Mouse (Mus musculus): Measurements from ENCODE around the gene Med12l. TPM values are rescaled to one million over a fixed set of nuclear protein-coding genes. Genes with fewer than 3 reads are reported as not detected.

Med12l gene
- polyA plus RNA-seq, 1 experiment from 2014 or later, result 1.6 TPM

GRCm38 (mm10) chr3:59304944-59305343, 299.3 kb downstream of the Med12l start:
- Histone ChIP-seq H3K9ac (ENCODE audit: low read length) (no peak overlapping the region), H3K9me3 (ENCODE audit: control insufficient read depth, low read length) (no peaks in the 10 kb centered on the region), H3K4me2 (ENCODE audit: low read depth, severe bottlenecking) (no peak overlapping the region), H3K27ac (replicated peaks; ENCODE audit: low read depth, low read length) (no peak overlapping the region), H3K4me1 (ENCODE audit: control insufficient read depth, insufficient read depth, low read length) (no peaks in the 10 kb centered on the region), H3K4me3 (ENCODE audit: low read depth, low read length) (no peak overlapping the region), H3K27me3 (ENCODE audit: control insufficient read depth, insufficient read depth, low read length) (no peaks in the 10 kb centered on the region), H3K36me3 (ENCODE audit: control insufficient read depth, insufficient read depth, low read length) (no peaks in the 10 kb centered on the region)
- no peak for DNase-seq (ENCODE audit: low spot score)
- WGBS, result 94% methylated on average over 5 of the region's 5 CpGs
- no peak for ATAC-seq (ENCODE audit: insufficient number of reproducible peaks, low FRiP score, low TSS enrichment, low read depth)

DNA sequence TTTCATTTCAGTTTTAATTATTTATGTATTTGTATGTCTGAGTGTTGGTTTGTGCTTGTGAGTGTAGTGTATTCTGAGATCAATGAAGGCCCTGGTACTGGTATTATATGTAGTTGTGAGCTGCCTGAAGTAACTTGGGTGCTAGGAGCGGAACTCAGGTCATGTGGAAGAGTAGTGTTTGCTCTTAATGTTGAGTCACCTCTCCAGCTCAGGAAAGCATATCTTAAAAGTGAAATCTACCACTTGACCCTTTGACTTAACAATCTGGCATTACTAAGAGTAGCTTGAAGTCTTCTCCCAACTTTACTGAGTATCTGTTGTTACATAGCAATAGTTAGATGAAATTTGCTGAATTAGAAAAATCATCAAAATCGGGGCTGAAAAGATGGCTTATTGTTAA, 299.9 kb downstream of the Med12l start:
- Histone ChIP-seq H3K9me3 (ENCODE audit: control insufficient read depth, low read length) (no peaks in the 10 kb centered on the region), H3K4me1 (ENCODE audit: control insufficient read depth, insufficient read depth, low read length) (no peaks in the 10 kb centered on the region), H3K4me3 (ENCODE audit: low read depth, low read length) (no peak overlapping the region), H3K27ac (replicated peaks; ENCODE audit: low read depth, low read length) (no peak overlapping the region), H3K4me2 (ENCODE audit: low read depth, severe bottlenecking) (no peak overlapping the region), H3K27me3 (ENCODE audit: control insufficient read depth, insufficient read depth, low read length) (no peaks in the 10 kb centered on the region), H3K36me3 (ENCODE audit: control insufficient read depth, insufficient read depth, low read length) (no peaks in the 10 kb centered on the region), H3K9ac (ENCODE audit: low read length) (no peak overlapping the region)
- WGBS, result 84% methylated on average over 2 of the region's 2 CpGs
- no peak for DNase-seq (ENCODE audit: low spot score)
- ATAC-seq (ENCODE audit: insufficient number of reproducible peaks, low FRiP score, low TSS enrichment, low read depth), result no peak

DNA sequence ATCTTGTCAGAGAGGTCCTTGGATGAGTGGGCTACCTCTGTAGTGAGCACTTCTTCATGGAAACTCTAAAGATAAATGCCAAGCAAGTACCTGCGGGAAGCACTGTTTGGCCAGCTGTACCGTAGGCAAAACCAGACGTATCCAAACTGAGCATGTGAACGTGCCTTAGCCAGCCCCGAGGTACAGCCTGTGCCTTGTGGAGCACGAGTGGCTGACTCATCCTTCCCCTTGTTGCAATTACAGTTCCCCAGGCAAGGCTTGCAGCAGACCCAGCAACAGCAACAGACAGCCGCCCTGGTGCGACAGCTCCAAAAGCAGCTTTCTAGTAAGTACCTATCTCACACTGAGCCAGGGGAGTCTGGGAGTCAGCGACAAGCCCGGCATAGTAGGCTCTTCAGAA, 307.0 kb downstream of the Med12l start:
- ATAC-seq (ENCODE audit: insufficient number of reproducible peaks, low FRiP score, low TSS enrichment, low read depth) (no peak), DNase-seq (ENCODE audit: low spot score) (no peak)
- Histone ChIP-seq H3K4me3 (ENCODE audit: low read depth, low read length) (no peak overlapping the region), H3K27me3 (ENCODE audit: control insufficient read depth, insufficient read depth, low read length) (no peaks in the 10 kb centered on the region), H3K4me2 (ENCODE audit: low read depth, severe bottlenecking) (no peak overlapping the region), H3K27ac (replicated peaks; ENCODE audit: low read depth, low read length) (no peak overlapping the region), H3K9ac (ENCODE audit: low read length) (no peak overlapping the region), H3K9me3 (ENCODE audit: control insufficient read depth, low read length) (no peaks in the 10 kb centered on the region), H3K4me1 (ENCODE audit: control insufficient read depth, insufficient read depth, low read length) (no peaks in the 10 kb centered on the region), H3K36me3 (ENCODE audit: control insufficient read depth, insufficient read depth, low read length) (no peaks in the 10 kb centered on the region)
- WGBS, result 91% methylated on average over 10 of the region's 10 CpGs

GRCm38 (mm10) chr3:59316077-59316476, 310.5 kb downstream of the Med12l start:
- H3K4me1 ChIP-seq (ENCODE audit: control insufficient read depth, insufficient read depth, low read length), result no peaks in the 10 kb centered on the region
- DNase-seq (ENCODE audit: low spot score) (no peak), ATAC-seq (ENCODE audit: insufficient number of reproducible peaks, low FRiP score, low TSS enrichment, low read depth) (no peak)
- H3K4me2 ChIP-seq (ENCODE audit: low read depth, severe bottlenecking), result no peak overlapping the region
- H3K36me3 ChIP-seq (ENCODE audit: control insufficient read depth, insufficient read depth, low read length), result peaks cover 2% of the 10 kb centered on the region; the same call in 1 of the 2 replicates
- H3K9ac ChIP-seq (ENCODE audit: low read length), result no peak overlapping the region
- WGBS, result 94% methylated on average over 7 of the region's 7 CpGs
- no peaks in the 10 kb centered on the region for H3K27me3 ChIP-seq (ENCODE audit: control insufficient read depth, insufficient read depth, low read length)
- no peaks in the 10 kb centered on the region for H3K9me3 ChIP-seq (ENCODE audit: control insufficient read depth, low read length)
- H3K27ac ChIP-seq (replicated peaks; ENCODE audit: low read depth, low read length), result no peak overlapping the region
- H3K4me3 ChIP-seq (ENCODE audit: low read depth, low read length), result no peak overlapping the region

DNA sequence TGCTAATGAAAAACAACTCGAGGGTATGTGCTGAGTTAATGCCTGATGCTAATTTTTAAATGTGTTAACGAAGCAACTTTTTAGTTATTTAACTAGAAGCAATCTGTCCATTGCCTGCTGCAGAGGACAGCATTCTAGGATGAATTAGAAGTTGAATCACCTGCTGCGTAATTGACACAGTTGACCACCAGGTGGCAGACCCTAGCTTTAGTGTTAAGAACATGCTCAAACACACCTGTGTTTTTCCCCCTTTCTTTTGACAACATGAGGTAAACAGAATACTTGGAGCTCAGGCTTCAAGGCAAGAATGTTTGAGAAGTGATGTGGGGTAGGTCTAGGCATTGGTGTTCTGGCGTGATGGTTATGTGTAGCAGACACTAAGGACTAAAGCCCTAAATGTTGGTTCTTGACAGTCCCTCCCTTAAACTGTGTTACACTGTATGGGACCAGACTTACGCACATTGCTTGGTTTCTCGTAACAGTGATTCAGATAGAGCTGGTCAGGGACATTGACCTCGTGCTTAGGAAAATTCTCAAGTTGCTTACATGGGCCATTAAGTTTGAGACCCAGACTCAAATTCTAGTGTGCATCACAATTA, 315.8 kb downstream of the Med12l start:
- H3K9ac ChIP-seq (ENCODE audit: low read length), result no peak overlapping the region
- no peak overlapping the region for H3K4me2 ChIP-seq (ENCODE audit: low read depth, severe bottlenecking)
- no peaks in the 10 kb centered on the region for H3K4me1 ChIP-seq (ENCODE audit: control insufficient read depth, insufficient read depth, low read length)
- peak; percentile 78 for DNase-seq (ENCODE audit: low spot score)
- WGBS, result 44% methylated on average over 7 of the region's 7 CpGs
- ATAC-seq (ENCODE audit: insufficient number of reproducible peaks, low FRiP score, low TSS enrichment, low read depth), result no peak
- no peaks in the 10 kb centered on the region for H3K9me3 ChIP-seq (ENCODE audit: control insufficient read depth, low read length)
- peaks cover 2% of the 10 kb centered on the region; the same call in 1 of the 2 replicates for H3K36me3 ChIP-seq (ENCODE audit: control insufficient read depth, insufficient read depth, low read length)
- no peak overlapping the region for H3K27ac ChIP-seq (replicated peaks; ENCODE audit: low read depth, low read length)
- no peak overlapping the region for H3K4me3 ChIP-seq (ENCODE audit: low read depth, low read length)
- H3K27me3 ChIP-seq (ENCODE audit: control insufficient read depth, insufficient read depth, low read length), result no peaks in the 10 kb centered on the region

DNA sequence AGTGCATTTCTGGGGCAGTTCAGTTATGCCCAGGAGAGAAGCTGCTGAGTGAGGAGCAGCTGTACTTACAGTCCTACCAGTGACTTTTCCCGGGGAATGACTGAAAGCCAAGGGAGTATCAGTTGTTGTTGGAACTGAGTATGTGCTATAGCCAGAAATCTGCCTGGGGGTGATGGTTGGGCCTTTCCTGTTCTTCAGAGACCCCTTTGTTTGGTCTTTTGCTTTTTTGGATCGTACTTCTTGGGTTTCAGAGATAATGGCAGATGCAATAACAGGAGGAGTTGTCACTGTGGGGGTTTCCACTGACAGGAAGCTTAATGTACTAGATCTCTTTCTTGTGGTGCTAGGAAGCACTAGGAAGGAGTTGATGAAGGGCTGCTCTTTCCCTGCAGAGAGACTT, 322.9 kb downstream of the Med12l start:
- Histone ChIP-seq H3K27me3 (ENCODE audit: control insufficient read depth, insufficient read depth, low read length) (no peaks in the 10 kb centered on the region), H3K4me3 (ENCODE audit: low read depth, low read length) (no peak overlapping the region), H3K4me2 (ENCODE audit: low read depth, severe bottlenecking) (no peak overlapping the region), H3K9ac (ENCODE audit: low read length) (no peak overlapping the region), H3K27ac (replicated peaks; ENCODE audit: low read depth, low read length) (no peak overlapping the region), H3K9me3 (ENCODE audit: control insufficient read depth, low read length) (no peaks in the 10 kb centered on the region), H3K4me1 (ENCODE audit: control insufficient read depth, insufficient read depth, low read length) (no peaks in the 10 kb centered on the region), H3K36me3 (ENCODE audit: control insufficient read depth, insufficient read depth, low read length) (no peaks in the 10 kb centered on the region)
- WGBS, result 88% methylated on average over 2 of the region's 2 CpGs
- DNase-seq (ENCODE audit: low spot score) (no peak), ATAC-seq (ENCODE audit: insufficient number of reproducible peaks, low FRiP score, low TSS enrichment, low read depth) (no peak)

GRCm38 (mm10) chr3:59341647-59342427, 336.2 kb downstream of the Med12l start:
- Histone ChIP-seq H3K27me3 (ENCODE audit: control insufficient read depth, insufficient read depth, low read length) (no peaks in the 10 kb centered on the region), H3K4me1 (ENCODE audit: control insufficient read depth, insufficient read depth, low read length) (peaks cover 4% of the 10 kb centered on the region; the same call in 1 of the 2 replicates), H3K9ac (ENCODE audit: low read length) (no peak overlapping the region), H3K4me3 (ENCODE audit: low read depth, low read length) (no peak overlapping the region), H3K27ac (replicated peaks; ENCODE audit: low read depth, low read length) (no peak overlapping the region), H3K4me2 (ENCODE audit: low read depth, severe bottlenecking) (no peak overlapping the region), H3K36me3 (ENCODE audit: control insufficient read depth, insufficient read depth, low read length) (no peaks in the 10 kb centered on the region), H3K9me3 (ENCODE audit: control insufficient read depth, low read length) (no peaks in the 10 kb centered on the region)
- 81% methylated on average over 11 of the region's 11 CpGs for WGBS
- DNase-seq (ENCODE audit: low spot score) (no peak), ATAC-seq (ENCODE audit: insufficient number of reproducible peaks, low FRiP score, low TSS enrichment, low read depth) (no peak)

DNA sequence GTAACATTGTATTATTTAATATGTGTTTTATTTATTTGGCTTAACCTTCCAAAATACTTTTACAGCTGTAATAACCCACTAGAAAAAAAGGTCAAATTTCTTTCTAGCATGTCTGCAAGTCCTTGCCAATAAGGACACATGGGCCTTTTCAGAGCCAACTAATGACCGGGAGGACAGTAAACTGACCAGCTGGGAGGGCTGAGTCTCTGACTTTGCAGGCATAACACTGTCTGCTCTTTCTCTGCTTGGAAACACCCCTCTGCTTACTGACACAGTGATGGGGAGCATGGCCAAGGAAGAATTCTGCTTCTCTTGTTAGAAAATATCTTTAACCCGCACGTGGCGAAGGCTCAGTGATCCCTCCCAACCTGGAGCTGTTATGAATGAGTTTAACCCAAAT, 337.4 kb downstream of the Med12l start:
- no peaks in the 10 kb centered on the region for H3K27me3 ChIP-seq (ENCODE audit: control insufficient read depth, insufficient read depth, low read length)
- peaks cover 4% of the 10 kb centered on the region; the same call in 1 of the 2 replicates for H3K4me1 ChIP-seq (ENCODE audit: control insufficient read depth, insufficient read depth, low read length)
- ATAC-seq (ENCODE audit: insufficient number of reproducible peaks, low FRiP score, low TSS enrichment, low read depth) (no peak), DNase-seq (ENCODE audit: low spot score) (no peak)
- peak overlapping the region; percentile 62; the same call in 1 of the 2 replicates for H3K4me3 ChIP-seq (ENCODE audit: low read depth, low read length)
- H3K9me3 ChIP-seq (ENCODE audit: control insufficient read depth, low read length), result no peaks in the 10 kb centered on the region
- no peak overlapping the region for H3K27ac ChIP-seq (replicated peaks; ENCODE audit: low read depth, low read length)
- no peaks in the 10 kb centered on the region for H3K36me3 ChIP-seq (ENCODE audit: control insufficient read depth, insufficient read depth, low read length)
- 71% methylated on average over 4 of the region's 4 CpGs for WGBS
- peak overlapping the region; percentile 72; the same call in 1 of the 2 replicates for H3K4me2 ChIP-seq (ENCODE audit: low read depth, severe bottlenecking)
- H3K9ac ChIP-seq (ENCODE audit: low read length), result no peak overlapping the region

Measured in limb, embryonic 11.5 days (tissue).